Mouse (Mus musculus) natural killer cell, adult 2 months (primary cell): ENCODE measurements at regions not wholly inside any gene's neighbourhood (a gene's known extent, or its start where the extent isn't known, plus 50 kb on each side); places are given as distances from the start of the nearest gene placed in this dataset.
A peak's percentile ranks its signal among the peaks of the same experiment; 100 is the strongest.

Experiments used
- DNase-seq, 2 experiments: peaks; one replicate each; pipeline ENCODE4 v3.0.0; 2022; ENCODE audit warnings: low spot score in 2 of 2

DNA sequence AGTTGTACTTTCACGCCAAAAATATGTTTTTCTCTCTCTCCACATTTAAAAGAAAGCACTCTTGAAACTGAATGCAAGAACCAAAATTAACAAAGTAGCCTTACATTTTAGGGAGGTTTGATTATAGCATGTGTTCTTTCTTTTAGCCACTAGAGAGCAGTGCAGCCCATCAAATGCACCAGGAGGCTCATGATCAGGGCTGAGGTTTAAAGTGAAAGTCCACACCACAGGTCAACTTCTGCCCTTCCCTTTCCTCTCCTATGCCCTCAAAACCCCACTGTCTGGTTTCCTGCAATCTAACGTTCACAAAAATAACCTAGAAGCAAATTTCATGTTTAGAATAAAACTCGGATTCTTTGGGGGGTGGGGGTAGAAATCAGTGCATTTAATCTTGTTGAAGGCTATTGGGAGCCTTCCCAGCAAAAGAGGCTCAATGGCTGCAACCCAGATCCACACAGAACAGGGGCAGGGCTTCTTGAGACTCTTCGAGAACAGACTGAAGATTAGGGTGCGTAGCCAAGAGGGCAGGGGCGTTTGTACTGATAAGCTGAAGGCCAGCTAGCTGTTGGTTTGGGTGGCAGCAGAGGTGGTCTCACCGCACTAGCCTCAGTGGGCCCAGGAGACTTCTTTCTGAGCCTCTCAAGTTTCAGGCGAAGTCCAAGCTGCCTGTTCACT lies 59.3 kb upstream of the Zfp770 start:
- peak in 1 of 2 experiments; percentile 2 for DNase-seq

DNA sequence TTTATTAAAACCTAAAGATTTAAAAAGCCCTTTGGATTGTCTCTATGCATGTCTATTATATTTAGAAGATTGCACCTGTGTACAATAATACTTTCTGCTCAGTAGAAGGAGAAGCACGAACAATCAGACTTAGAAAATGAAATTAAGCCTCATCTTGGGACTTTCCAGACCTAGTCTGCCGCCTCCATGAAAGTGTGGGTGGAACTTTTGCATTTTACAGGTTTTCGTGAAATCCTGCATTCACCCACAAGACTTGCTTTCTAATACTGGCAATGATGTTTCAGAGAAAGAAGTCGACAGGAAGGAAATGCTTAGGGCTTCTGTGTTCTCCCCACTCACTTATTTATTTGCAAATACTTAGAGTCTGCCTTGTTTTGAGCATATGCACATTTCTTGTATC lies 58.3 kb upstream of the Zfp770 start:
- DNase-seq: no peak
